Mouse (Mus musculus) heart, postnatal 0 days (tissue): Measurements from ENCODE around the gene Skil.

ENCODE experiments used
- CTCF ChIP-seq: IDR thresholded peaks from 2 replicates; pipeline ENCODE4 v1.5.1; 2016; ENCODE audit warnings: antibody characterized with exemption, control low read depth, low read depth
- EP300 ChIP-seq: IDR thresholded peaks from 2 replicates; pipeline ENCODE4 v1.6.1; 2016; ENCODE audit warnings: antibody characterized with exemption, low read depth

DNA sequence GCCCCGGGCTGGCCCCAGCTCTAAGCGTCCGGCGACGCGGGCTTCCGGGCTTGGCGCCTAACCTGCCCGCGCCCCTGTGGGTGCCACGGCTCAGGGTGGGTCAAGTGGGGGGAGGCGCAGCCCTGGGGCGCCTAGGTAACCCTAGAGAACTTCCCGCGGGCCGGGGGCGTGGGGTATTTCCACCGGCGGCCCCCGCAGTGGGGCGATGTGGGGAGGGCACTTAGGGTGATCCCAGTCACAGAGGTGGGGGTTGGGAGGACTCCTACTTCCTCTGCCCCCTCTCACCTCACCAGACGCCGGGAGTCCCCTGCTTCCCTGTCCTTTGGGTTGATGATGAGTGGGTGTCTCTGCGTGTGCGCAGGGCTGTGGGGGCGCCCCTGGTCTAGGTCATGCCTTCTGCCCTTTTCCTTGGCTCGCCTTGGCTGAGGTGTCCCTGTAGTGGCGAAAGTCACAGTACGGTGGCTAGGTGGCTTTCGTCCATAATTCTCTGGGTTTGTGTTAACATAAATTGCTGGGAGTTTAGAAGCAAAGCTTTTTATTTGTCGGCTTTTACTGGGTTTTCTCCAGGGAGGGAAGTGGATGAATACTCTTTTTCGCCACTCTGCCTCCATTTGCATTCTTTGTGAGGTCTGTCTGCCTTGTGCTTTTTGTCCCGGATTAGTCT is 765 bp downstream of the Skil start:
- TF ChIP-seq CTCF (no peak), EP300 (no peak)
